Mouse (Mus musculus): ENCODE measurements around the gene Slc7a5.

Gene Slc7a5

DNA sequence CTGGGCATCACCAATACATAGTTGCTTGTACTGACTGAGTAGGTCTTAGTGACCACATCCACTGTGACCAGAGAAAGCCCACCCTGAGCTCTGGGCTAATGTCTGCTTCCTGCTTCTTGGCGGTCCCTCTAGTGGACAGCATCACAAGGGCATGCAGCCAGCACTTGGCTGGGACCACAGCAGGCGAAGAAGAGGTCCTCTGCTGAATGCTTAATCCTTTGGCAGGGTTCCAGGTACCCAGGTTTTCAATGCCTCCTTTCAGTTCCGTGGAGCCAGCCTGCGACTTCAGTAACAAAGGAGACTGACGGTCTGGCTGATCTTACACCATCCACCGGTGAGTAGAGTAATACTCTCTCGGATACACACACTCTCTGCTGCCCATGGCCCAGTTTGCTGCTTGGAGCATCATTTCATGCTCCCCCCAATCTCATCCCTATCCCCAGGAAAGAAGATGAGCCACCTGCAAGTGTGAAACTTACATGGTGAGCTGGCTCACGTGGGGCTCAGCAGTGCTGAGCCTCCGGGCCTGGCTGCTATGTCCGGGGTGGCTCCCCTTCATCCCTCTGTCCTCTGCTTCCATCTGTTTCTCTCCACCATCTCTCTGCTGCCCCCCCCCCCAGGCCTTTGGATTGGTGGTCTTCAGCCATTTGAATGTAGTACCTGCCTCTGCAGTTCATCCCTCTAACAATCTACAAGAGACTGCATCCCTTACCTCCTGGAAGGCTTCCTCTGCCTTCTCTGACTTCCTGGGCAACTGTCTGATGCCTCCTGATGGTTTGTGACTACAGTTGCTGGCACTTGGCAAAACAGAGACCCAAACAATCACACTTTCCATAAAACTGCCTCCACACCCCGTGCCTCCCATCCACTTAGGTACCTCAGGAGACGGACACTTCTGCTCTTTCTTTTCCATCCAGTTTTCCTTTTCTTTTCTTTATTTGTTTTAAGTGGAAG lies 28.1 kb upstream of the Slc7a5 start:
- peak; percentile 77 to 79 for DNase-seq

DNA sequence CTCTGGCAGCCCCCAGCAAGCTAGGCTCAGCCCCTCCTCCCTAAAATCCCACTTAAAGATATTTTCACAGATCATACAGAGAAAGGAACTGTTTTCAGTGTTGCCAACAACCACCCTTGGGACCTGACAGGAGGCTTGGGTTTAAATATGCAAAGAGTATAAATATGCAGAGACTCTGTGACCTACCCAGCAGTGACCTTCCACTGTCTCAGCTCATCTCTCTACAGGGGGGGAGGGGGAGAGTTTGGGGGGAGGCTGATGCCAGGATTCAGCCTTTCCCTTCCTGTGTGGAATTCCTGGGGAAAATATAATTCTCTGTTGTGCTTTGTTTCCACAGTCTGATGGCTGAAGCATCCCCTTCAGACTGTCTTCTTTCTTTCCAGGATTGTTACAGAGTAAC lies 27.4 kb upstream of the Slc7a5 start:
- no peak for DNase-seq

DNA sequence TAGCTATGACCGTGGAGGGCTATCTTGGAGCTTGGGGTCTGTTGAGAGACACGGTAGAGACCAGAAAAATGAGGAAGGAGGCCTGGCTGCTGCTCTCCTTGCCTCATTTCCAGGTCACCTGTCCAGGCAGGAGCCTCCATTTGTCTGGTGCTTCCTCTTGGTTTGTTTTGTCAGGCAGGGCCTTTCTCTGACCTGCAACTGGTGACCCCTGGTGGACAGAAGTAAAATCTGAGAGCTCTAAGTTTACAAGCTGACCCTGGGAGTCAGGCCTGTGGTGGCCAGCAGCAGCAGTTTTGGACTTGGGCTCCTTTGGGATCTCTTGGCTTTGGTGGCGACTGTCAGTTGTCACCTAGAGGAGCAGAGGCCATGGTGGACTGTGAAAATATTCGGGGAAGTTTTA lies 27.0 kb upstream of the Slc7a5 start:
- peak; percentile 41 to 60 for DNase-seq

DNA sequence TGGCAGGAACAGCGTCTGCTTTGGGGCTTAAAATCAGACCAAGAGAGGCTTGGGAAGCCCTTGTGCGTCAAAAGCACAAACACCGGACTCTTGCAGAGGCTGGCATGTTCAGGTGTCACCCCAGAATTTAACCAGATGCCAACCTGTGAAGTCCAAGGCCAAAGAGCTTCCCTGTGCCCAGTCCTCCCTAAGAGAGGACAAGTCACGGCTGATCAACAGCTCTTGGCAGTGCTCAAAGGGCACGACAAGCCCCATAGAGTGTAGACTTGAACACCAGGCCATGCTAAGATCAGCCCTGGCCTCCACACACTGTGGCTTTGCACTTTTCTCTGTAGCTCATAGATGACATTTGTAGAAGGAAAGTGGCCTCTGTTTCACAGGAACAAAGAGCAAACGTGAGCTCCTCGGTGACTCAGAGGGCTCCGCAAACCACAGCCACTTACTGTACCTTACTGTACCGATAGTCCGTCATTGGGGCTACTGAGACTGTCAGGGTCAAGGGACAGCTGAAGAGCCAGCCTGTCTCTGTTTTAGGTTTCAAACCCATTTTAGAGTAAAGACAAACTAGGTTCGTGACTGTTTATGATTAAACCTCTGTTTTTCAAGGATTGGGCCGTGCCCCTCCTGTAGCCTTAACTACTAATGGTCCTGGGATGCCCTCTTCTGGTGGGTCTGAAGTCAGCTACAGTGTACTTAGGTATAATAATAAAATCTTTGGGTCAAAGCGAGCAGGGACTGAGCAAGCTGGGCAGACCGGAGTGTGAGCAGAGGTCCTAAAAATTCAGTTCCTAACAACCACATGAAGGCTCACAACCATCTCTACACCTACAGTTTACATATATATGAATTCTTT lies 25.4 kb upstream of the Slc7a5 start:
- DNase-seq = no peak

DNA sequence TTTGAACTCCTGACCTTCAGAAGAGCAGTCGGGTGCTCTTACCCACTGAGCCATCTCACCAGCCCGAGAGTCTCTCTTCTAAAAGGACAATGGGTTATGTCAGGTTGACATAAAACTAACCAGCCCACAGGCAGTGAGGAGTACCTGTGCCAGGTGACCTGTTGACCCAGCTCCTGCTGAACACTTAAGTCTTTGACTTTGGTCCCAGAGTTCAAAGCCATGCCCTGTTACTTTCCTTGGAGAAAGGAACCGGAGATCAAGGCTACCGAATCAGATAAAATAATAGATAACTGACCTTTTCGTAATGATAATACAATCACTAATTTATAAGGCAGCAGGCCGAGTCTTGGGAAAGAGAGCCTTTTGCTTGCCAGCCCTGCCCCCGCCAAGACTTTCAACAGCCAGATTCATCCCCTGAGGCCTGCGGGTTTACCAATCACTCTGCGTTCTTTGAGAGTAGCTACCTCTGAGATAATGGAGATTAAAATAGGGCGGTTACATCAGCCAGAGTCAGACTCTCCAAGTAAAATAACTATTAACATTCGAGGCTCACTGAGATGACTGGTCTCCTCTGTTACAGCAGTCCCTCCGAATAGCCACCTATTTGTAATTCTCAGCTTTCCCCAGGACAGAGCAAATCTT lies 24.7 kb upstream of the Slc7a5 start:
- no peak for DNase-seq

DNA sequence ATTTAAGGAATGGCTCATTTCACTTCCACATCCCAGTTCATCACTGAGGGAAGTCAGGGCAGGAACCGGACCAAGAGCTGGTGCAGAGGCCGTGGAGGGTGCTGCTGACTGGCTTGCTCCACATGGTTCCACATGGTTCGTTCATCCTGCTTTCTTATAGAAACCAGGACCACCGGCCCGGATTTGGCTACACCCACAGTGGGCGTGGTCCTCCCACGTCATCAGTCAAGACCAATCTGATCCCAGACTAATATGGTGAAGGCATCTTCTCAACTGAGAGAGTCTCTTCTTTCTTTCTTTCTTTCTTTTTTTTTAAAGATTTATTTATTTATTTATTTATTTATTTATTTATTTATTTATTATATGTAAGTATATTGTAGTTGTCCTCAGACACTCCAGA lies 24.1 kb upstream of the Slc7a5 start:
- no peak for DNase-seq

DNA sequence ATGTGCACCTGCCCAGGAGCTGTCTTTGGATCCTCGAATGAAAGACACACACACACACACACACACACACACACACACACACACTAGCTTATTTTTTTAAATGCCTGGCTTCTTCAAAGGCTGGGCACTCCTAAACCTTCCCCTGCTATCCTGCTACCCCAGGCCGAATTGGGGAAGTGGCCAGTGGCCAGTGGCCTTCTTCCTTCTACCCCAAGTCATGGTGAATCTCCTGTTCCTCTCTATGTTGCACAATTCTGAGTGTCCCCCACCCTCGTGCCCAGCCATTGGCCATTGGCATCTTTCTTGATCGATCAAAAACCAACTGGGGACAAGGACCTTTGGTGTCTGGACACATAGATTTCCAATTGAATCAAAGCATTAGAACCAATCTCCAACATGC lies 22.6 kb upstream of the Slc7a5 start:
- no peak for DNase-seq

DNA sequence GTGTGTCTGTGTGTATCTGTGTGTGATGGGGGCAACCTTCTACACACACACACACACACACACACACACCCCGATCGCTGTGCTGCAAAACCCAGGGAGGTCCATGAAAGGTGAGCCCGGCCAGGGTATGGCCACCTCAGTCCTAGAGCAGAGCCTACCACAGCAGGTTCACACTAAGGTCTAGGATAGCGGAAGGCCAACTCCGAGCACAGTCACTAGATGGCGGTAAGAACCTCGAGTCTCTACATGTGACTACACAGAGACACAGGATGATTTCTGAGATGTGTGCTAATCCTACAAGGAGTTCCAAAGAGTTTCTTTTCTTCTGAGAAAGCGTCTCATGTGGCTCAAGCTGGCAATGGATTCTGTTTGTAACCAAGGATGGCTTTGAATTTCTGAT lies 19.8 kb upstream of the Slc7a5 start:
- peak; percentile 56 to 57 for DNase-seq

DNA sequence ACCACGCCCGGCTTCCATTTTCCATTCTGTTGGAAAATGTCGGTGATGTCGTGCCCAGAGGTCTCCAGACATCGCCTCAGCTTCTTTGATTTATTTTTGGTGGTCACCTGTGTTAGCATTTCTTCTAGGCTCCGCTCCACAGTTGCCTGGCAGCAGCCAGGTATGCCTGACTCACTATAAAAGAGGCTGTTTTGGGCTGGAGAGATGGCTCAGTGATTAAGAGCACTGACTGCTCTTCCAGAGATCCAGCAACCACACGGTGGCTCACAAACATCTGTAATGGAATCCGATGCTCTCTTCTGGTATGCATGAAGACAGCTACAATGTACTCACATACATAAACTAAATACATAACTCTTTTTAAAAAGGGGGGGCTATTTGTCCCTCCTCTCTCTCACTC lies 18.8 kb upstream of the Slc7a5 start:
- no peak for DNase-seq

DNA sequence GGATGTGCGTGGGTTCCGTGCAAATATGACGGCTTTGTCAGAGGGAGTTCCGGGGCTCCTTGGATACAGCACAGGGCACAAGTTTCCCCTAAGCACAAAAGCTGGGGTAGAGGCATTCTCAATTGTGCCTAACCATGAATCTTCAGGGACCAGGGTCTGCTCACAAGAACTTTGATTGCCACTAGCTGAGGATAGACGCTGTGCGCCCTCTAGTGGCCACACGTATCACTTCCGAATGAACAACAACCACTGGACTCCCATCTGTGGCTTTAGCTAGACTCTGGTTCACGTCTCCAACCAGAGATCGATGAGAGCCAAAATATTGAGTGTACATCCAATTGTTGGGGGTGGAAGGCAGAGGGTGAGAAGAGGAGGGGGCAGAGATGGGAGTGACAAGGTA lies 18.1 kb upstream of the Slc7a5 start:
- DNase-seq = peak; percentile 77 to 86

DNA sequence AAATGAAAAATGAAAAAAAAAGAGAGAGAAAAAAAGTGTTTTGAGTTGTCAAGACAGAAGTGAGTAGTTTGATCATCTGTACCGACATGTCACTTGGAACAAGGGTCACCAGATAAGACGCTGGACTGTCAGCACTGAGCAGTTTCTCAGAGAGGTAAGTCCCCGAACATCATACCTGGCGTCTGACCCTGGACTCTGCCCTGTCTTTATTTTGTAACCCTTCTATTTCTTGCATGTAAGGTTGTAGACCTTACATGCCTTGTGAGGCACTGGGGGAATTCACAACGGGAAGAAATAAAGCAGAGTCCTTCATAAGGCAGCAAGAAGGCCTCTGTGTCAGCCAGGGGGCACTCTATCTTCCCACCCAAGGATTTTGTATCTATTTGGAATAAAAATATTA lies 17.2 kb upstream of the Slc7a5 start:
- no peak for DNase-seq

DNA sequence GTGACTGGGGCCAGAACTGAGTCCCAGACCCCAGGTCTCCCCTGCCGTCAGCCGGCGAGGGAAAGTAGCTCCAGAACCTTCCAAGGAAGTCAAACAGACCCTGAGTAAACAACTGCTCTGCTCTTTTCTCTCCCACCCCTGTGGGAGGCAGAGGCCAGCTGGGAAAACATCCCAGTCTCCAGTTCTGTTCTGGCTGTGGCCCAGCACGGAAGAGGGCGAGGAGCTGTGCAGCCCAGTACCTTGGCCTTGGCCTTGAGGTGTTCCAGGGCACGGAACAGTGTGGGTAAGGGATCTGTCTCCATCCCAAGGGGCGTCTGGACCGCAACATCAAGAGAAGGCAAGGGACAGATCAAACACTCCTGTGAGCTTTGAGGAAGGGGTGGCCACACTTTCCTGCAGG lies 14.6 kb upstream of the Slc7a5 start:
- DNase-seq = no peak

DNA sequence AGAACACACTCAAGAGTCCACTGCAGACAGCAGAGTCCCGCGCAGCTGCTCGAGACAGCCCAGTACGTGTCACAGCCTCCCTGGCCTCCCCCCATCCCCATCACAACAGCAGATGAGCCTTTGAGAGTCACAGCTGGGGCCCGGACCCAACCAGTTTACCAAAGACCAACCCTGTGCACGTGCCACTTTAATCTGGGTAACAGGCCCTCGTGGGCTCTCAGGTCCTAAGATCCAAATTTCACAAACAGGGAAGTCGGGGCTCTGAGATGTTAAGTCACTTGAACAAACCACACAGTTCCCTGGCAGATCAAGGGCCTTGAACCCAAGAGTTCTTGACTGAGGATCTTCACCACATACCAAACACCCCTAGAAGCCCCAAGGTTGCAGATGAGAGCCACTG lies 14.1 kb upstream of the Slc7a5 start:
- DNase-seq = no peak

DNA sequence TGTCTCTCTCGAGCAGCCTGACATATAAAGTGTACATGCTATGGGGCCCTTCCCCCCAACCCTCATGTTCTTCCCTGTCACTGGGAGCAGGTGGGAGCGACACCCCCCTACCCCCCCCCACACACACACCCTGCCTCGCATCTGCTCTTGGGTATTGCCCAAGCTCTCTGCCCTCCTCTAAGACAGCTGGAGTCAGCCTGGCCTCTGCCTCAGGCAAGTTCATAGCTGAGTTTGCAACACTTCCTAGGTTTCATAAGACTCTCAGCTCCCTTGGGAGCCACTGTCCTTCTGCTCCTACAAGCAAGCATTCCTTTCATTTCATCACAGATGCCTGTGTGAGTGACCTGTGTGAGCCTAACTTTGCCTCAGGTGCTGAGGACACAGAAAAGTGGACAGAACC lies 12.2 kb upstream of the Slc7a5 start:
- DNase-seq = no peak

DNA sequence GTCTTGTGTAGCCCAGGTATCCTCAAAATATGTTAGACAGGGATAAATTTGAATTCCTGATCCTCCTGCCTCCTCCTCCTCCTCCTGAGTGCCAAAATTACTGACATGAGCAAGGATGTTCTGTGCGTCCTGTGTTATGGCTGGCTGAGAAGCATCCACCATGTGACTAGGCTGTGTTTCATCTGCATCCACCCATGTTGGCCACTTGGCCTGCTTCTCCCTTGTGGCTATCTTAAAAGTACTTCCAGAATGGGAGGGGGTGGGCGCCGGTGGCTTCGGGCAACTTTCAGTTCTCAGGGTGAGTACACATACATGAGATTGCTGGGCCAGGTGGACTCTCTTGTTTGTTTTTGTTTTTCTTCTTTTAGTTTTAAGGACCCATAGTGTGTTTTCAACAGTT lies 11.7 kb upstream of the Slc7a5 start:
- no peak for DNase-seq

DNA sequence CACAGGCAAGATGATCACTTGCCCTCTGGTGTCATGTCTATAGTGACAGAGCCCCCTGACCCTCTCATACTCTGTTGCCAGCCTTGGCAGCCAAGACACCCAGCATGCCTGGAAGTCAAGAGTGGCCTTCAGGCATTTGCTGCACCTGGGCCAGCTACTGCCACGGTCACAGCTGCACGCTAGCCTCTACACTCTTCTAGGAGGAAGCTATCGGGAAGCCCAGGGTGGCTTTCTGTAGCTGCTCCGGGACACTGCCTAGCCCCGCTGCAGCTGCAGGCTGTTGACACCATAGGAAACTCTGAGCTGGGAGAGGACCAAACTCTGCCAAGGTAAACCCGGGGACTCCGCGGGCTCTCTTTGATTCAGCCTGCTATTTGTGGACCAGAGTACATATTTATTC lies 5.9 kb upstream of the Slc7a5 start:
- DNase-seq = no peak

DNA sequence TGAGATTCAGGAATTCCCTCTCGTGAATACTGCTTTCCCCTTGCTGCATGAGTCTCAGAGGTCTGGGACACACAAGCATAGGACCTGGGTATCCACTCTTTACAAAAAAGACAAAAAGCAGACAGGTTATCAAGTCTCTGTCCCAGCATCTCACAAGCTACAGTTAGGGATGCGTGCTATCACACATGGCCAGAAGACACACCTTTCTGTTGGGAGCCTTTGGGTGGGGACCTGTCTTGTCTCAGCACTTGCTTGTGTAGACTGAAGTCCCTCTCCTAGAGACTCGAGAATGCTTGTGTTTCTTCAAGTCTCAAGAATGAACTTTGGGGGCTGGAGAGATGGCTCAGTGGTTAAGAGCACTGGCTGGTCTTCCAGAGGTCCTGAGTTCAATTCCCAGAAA lies 5.3 kb upstream of the Slc7a5 start:
- no peak for DNase-seq

DNA sequence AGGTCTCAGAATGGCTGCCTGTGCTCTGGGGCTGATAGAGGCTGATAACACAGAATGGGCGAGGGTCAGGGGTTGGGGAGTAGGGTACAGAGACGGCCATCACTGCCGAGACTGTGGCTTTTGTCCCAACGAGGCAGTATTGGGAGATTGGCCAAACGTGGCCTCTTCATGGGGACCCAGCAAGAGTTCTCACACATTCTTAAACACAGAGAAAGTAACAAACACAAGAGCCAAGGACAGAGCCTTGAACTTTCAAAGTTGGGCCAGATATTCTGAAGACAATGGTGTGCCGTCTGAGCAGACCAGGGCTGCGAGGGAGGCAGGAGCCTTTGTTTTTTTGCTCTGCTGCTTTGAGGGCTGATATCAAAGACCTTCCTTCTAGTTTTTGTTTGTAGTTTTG lies 4.5 kb upstream of the Slc7a5 start:
- DNase-seq = no peak

DNA sequence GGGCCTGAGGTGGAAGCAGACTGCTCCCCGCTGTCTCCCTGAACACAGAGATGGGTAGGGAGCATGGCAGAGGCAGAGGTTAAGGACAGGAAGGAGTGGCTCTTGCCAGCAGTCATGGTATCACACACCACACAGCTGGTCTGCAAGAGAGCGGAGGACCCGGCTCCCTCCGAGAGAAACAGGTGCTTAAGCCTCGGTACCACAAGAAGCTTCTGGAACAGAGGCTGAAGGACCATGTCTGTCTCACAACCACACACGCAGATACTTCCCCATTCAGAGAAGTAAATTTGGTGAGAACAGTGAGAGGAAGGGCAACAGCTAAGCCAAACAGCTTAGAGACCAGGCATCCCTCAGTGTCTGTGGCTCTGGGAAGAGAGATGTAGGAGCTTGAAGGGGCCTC lies 3.9 kb upstream of the Slc7a5 start:
- no peak for DNase-seq

DNA sequence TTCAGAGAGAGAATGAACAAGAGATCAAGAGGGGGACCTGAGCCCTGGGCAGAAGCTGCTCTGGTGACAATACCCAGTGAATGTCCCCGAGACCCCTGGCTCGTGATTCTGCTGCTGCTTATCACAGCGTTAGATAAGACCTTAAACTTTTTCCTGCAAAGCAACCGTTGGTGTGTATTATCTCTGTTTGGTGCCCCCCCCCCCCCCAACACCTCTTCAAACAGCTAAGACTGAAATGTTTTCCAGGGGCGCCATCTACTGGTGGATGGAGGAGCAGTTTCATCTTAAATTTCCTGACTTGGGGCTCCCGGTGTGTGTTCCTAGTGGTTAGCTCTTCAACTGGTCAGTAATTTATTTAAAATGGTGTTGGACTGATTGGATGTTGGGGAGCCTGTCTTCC lies 2.2 kb upstream of the Slc7a5 start:
- peak; percentile 80 to 88 for DNase-seq

DNA sequence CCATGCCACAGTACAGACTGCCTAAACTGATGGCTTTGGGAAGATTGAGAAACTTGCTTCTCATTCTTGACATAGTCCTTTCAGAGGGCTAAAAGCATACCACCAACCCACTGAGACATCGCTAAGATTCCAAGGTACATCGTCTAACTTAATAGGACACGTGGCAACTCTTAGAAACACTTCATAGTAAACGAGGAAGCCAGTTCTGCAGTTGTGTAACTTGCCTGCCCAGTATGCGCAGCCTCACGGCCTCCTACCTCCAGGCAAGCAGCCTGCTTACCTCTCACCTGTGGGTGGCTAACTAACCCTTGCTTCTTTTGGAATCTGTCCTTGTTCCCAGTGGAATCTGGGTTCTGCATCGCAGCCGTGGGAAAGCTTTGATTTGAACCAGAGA lies 1.7 kb upstream of the Slc7a5 start:
- peak in 1 of 2 experiments; percentile 10 for DNase-seq

DNA sequence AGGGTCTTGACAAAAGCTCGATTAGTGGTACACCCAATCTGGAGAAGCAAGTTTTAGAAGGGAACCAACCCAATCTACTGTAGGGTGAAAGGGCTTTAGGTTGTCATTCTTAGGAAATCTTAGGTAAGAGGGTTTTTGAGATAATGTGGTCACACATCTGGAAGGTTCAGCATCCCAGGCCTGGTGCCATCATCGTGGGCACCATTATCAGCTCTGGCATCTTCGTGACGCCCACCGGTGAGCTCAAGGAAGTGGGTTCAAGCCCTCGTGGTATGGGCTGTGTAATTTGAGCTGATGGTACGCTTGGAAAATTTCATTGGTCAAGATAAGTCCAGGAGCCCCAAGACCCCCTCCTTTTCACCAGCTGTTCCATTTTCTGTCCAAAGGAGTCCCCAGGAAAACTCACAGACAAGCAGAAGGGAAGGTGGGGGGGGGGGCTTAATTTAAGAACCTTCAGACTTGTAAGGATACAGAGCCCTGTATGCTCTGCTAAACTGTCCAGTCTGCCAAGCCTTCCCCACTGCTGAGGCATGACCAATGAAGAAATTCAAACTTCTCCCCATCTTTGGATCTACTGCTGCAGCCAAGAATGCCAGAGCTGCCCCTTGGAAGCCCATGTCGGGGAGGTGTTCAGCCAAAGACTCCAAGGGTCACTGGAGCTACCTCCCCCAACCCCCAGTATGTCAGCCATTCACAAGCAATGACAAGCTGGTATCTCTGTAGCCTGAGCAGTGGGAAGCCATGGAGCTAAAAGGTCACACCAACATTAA lies 1.1 kb upstream of the Slc7a5 start:
- DNase-seq = peak in 1 of 2 experiments; percentile 21
